23 mouse cellular contexts compared by ENCODE assay signal in genomic region chr14:34697376-34697775, GRCm38 (mm10). TPM values are rescaled to one million over a fixed set of nuclear protein-coding genes. Genes with fewer than 3 reads are reported as not detected.
DNase-seq lines count a peak whose midpoint lies in the region; ATAC-seq lines count a peak whose summit lies in the region.
"Had no signal": no experiment of that assay in that cellular context is flagged by ENCODE, and none has a peak within 500 bp of the region (broad histone marks: within the 10 kb centered on the region; RNA-seq: fewer than 3 reads in every experiment).

No protein-coding gene starts in this region.

- intact Hi-C loops in heart, postnatal 10 days (cut with DNase I) = no loop called here

- no peak overlapping the region for H3K27ac ChIP-seq in heart, embryonic 12.5 days (ENCODE audit: poor library complexity, severe bottlenecking)
- no peak overlapping the region for H3K27ac ChIP-seq in intestine, embryonic 16.5 days (ENCODE audit: low read length)
- H3K27ac ChIP-seq: forebrain, embryonic 10.5 days; heart, embryonic 13.5 days; hindbrain, embryonic 14.5 days; neural tube, embryonic 15.5 days had no signal

- no peak for ATAC-seq in heart, embryonic 12.5 days (ENCODE audit: insufficient number of reproducible peaks, low FRiP score)
- no peak for ATAC-seq in intestine, embryonic 16.5 days
- ATAC-seq: forebrain, embryonic 16.5 days; inflammation-experienced regulatory T-cells, adult 6 months had no signal

- no peak overlapping the region for H3K9ac ChIP-seq in heart, embryonic 12.5 days
- H3K9ac ChIP-seq in intestine, embryonic 16.5 days (ENCODE audit: low read depth, low read length) = no peak overlapping the region
- H3K9ac ChIP-seq: heart, embryonic 13.5 days; hindbrain, embryonic 14.5 days; neural tube, embryonic 15.5 days had no signal

- DNase-seq in gastrocnemius, adult 18-20 months (ENCODE audit: low spot score) = peak; percentile 22
- DNase-seq in gastrocnemius, postnatal 4 days (ENCODE audit: low spot score in 2 of 2) = no peak
- DNase-seq in heart, postnatal 10 days = peak; percentile 20 to 21
- DNase-seq in cerebellum, postnatal 14 days = peak; percentile 42 to 80
- DNase-seq in skeletal muscle tissue, adult 2 months (ENCODE audit: low read depth, low spot score) = peak; percentile 7
- DNase-seq in ovary, postnatal 14 days (ENCODE audit: low spot score) = no peak
- DNase-seq: adrenal gland, postnatal 36 days; kidney, adult 8-10 months; kidney, postnatal 10 days; lung, adult 18-20 months; lung, postnatal 10 days; thymus, adult 18-20 months; thymus, postnatal 4 days had no signal

- no peaks in the 10 kb centered on the region for H3K4me1 ChIP-seq in heart, embryonic 12.5 days (replicated peaks)
- no peaks in the 10 kb centered on the region for H3K4me1 ChIP-seq in intestine, embryonic 16.5 days (ENCODE audit: control insufficient read depth, insufficient read depth, low read length)
- H3K4me1 ChIP-seq: forebrain, embryonic 10.5 days; heart, embryonic 13.5 days; neural tube, embryonic 15.5 days had no signal

- H3K4me3 ChIP-seq in heart, embryonic 12.5 days = no peak overlapping the region
- H3K4me3 ChIP-seq in intestine, embryonic 16.5 days (ENCODE audit: low read length) = no peak overlapping the region
- H3K4me3 ChIP-seq: forebrain, embryonic 10.5 days; heart, embryonic 13.5 days; neural tube, embryonic 15.5 days had no signal

- no peaks in the 10 kb centered on the region for H3K9me3 ChIP-seq in heart, embryonic 12.5 days (replicated peaks)
- no peaks in the 10 kb centered on the region for H3K9me3 ChIP-seq in intestine, embryonic 16.5 days (ENCODE audit: control insufficient read depth, low read length)
- H3K9me3 ChIP-seq: forebrain, embryonic 10.5 days; heart, embryonic 13.5 days; neural tube, embryonic 15.5 days had no signal

- peaks cover 31% of the 10 kb centered on the region for H3K36me3 ChIP-seq in heart, embryonic 12.5 days
- no peaks in the 10 kb centered on the region for H3K36me3 ChIP-seq in intestine, embryonic 16.5 days (ENCODE audit: control insufficient read depth, insufficient read depth, low read length)

- no peak overlapping the region for H3K4me2 ChIP-seq in heart, embryonic 12.5 days
- no peak overlapping the region for H3K4me2 ChIP-seq in intestine, embryonic 16.5 days (ENCODE audit: low read depth, low read length)
- H3K4me2 ChIP-seq: heart, embryonic 13.5 days; hindbrain, embryonic 14.5 days; liver, embryonic 11.5 days; midbrain, embryonic 11.5 days; neural tube, embryonic 15.5 days had no signal

- 78% methylated on average over 1 of the region's 1 CpGs for WGBS in heart, embryonic 12.5 days
- WGBS in intestine, embryonic 16.5 days = 82% methylated on average over 1 of the region's 1 CpGs

- no peaks in the 10 kb centered on the region for H3K27me3 ChIP-seq in heart, embryonic 12.5 days (replicated peaks)
- H3K27me3 ChIP-seq in intestine, embryonic 16.5 days (replicated peaks; ENCODE audit: control insufficient read depth, insufficient read depth, low read length) = no peaks in the 10 kb centered on the region
- H3K27me3 ChIP-seq: heart, embryonic 13.5 days; neural tube, embryonic 15.5 days had no signal

RNA-seq across cellular contexts. Expression of gene Wapl, which starts 23.6 kb away (rescaled TPM):
- 10 to 100 TPM; 34.4 to 40.5 TPM for total RNA-seq in gastrocnemius, adult 18-20 months (2021)
- total RNA-seq in gastrocnemius, postnatal 4 days (2021) = 10 to 100 TPM; 48.5 to 53.4 TPM
- 10 to 100 TPM; 42.1 to 43.6 TPM for total RNA-seq in heart, postnatal 10 days (2021)
- polyA plus RNA-seq in heart, embryonic 12.5 days (2016; fragmentation: Nextera tagmentation; extraction: Ambion mirVana) = 24.0 and 25.1 TPM in 2 replicates
- 18.0 and 18.1 TPM in 2 replicates for polyA plus RNA-seq in intestine, embryonic 16.5 days (2015; fragmentation: Nextera tagmentation; extraction: Ambion mirVana)

Comparison
In these comparisons a context has a peak if more than half of its experiments do, and no peak if none do; other contexts are left out.
1. DNase-seq: peak in gastrocnemius, adult 18-20 months (single experiment), heart, postnatal 10 days (2 of 2), cerebellum, postnatal 14 days (2 of 2) and skeletal muscle tissue, adult 2 months (single experiment); none in gastrocnemius, postnatal 4 days (0 of 2) and ovary, postnatal 14 days (single experiment).